Mouse (Mus musculus) lung, postnatal 14 days (tissue): Measurements from ENCODE around the gene Kif18b.

Experiments used
- DNase-seq: peaks from one replicate; pipeline ENCODE4 v3.0.0; 2021

The Kif18b gene

GRCm38 (mm10) chr11:102924557-102925350 lies at the start of gene Kif18b:
Gene Kif18b (minus strand): TSS chr11:102925124.
- peak; percentile 96 for DNase-seq

DNA sequence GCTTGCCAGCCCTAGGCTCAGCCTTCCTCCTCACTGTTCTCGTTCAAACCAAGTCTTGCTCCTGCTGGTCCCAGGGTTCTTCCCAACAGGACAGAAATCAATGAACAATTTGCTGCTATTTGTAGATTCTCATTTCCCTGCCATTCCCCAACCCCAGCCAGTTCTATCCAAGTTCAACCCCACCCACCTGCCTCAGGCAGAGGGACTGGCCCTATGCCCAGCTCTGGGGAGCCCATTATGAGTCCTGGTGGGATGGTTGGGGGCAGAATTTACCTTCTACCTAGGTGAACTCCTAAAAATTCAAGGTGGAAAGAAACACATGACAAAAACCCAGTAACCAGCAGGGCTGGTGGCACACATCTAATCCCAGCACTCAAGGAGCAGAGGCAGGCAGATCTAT lies 47.4 kb upstream of the Kif18b start:
- DNase-seq: no peak

GRCm38 (mm10) chr11:102971604-102972003 lies 46.7 kb upstream of the Kif18b start:
- no peak for DNase-seq

DNA sequence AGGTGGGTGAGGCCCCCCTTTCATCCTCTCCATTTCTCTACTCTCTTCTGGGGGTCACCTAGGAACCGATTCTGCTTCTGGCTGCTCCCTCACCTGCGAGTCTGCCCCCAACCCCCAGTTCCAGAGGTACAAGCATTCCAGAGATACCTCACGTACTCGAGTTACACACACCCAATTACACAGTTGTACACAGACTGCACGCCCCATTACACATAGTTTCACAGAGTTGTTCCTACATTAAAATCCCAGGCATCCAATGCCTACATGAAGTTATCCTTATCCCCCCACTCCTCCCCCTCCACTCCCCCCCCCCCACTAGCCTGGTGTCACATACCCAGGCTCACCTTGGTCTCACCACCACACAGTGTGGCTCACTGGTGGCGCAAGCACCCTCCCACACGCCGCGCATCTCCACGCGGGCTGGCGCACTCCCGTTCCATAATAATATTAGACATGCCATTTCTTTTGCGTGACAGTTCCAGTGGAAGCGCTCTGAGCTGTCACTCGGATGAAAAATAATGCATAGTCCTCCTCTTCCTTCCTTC lies 39.7 kb upstream of the Kif18b start:
- DNase-seq: no peak

DNA sequence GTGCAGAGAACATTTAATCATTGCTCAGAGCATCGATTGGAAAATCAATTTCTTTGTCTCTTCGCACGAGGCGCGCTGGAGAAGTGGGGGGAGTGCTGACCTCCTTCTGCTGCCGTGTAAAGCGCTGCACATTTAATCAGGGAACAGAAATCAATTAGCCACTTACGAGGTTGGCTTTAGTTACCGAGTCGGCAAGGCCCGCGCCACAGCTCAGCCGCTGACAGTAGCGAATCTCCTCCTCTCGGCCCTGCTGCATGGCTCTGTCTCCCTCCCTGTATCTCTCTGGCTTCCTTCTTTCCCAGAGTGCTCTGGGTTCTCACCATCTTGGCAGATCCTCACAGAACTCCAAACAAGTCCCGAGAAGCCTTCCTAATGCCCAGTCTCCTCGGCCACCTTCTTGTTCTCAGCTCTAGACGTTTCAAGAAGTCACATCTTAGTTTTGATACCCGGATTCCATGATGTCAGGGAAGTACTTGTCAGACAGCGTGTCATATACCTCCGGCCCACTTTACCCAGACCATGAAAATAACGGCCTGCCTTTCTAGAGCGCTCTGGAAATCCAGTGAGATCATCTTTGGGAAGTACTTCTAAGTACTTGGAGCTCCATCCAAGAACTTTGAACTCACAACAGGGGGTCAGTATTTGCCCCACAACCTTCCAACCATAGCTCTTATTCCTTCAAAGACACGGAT lies 39.1 kb upstream of the Kif18b start:
- DNase-seq: no peak

- DNase-seq: no peak
Measured at GRCm38 (mm10) chr11:102963246-102963854, 38.4 kb upstream of the Kif18b start.

GRCm38 (mm10) chr11:102962861-102963245 lies 37.9 kb upstream of the Kif18b start:
- DNase-seq: no peak

DNA sequence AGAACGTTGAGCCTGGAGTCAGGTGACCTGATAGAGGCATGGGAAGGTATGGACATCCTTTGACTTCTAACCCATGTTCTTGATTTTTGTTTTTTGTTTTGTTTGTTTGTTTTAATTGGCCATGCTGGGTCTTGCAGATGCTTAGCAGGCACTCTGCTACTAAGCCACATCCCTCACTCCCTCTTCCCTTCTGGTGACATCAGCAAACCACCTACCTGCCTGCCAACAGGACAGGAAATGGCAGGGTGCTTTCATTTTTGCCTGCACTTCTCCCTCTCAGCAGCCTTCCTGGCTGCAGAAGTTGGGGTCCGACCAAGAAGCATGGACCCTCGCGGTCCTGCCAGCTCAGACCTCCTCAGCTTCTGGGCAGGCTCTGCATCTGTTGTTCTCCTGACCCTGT lies 36.2 kb upstream of the Kif18b start:
- DNase-seq: no peak

DNA sequence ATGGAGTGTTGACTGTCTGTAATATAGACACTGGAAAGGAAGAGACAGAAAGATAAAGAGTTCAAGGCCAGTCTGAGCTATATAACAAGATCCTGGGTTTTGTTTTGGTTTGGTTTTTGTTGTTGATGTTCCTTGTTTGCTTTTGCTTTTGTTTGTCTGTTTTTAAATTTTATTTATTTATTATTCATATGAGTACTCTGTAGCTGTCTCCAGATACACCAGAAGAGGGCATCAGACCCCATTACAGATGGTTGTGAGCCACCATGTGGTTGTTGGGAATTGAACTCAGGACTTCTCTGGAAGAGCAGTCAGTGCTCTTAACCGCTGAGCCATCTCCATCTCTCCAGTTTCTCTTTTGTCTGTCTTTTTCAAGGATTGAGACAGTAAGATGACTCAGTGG lies 33.9 kb upstream of the Kif18b start:
- DNase-seq: no peak

DNA sequence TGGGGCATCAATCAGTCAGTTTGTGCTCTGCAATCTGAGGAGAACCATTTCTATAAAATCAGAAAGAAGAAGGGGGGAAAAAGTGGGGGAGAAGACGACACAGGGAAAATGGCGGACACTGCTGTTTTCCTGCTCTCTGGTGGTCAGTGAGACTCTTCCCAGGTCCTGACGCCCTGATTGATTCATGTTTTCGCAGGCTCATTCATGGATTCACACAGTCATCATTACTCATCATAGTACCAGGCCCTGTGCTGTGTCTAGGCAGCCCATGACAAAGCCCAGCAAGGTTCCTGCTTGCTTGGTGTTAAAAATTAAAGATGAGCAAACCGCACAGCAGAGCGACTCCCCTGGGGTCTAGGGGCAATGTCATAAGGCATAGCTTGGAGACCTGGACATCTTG lies 33.5 kb upstream of the Kif18b start:
- DNase-seq: no peak

GRCm38 (mm10) chr11:102957692-102958091 lies 32.8 kb upstream of the Kif18b start:
- DNase-seq: no peak

DNA sequence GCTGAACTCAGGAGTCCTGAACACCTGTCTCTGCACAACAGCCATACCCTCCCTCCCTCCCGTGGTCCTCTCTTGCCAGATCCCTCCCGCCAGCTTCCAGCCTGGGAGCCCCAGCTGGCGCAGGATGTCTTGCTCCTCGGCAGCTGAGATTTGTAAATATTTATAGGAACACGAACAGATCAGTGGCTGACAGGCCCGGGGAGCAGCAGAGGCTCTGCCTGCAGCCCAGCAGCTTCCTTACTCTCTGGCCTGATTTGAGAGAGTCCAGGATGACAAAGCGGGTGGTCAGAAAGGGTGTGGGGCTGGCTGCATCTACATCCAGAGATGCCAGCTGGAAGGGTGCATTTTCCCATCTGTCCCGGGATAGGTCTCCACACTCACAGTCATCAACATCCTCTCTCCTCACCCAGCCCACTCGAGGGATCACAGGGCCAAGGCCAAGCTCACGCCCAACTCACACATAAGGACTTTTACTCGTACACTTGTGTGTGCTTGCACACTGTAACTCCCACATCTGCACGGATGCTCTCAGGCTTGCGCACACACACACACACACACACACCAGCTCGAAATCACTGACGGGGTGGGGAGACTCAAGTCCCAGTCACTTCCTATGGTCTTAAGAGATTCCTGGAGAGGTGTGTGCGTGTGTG lies 32.2 kb upstream of the Kif18b start:
- peak; percentile 57 for DNase-seq

- DNase-seq: no peak
Measured at GRCm38 (mm10) chr11:102952922-102953321, 28.0 kb upstream of the Kif18b start.

DNA sequence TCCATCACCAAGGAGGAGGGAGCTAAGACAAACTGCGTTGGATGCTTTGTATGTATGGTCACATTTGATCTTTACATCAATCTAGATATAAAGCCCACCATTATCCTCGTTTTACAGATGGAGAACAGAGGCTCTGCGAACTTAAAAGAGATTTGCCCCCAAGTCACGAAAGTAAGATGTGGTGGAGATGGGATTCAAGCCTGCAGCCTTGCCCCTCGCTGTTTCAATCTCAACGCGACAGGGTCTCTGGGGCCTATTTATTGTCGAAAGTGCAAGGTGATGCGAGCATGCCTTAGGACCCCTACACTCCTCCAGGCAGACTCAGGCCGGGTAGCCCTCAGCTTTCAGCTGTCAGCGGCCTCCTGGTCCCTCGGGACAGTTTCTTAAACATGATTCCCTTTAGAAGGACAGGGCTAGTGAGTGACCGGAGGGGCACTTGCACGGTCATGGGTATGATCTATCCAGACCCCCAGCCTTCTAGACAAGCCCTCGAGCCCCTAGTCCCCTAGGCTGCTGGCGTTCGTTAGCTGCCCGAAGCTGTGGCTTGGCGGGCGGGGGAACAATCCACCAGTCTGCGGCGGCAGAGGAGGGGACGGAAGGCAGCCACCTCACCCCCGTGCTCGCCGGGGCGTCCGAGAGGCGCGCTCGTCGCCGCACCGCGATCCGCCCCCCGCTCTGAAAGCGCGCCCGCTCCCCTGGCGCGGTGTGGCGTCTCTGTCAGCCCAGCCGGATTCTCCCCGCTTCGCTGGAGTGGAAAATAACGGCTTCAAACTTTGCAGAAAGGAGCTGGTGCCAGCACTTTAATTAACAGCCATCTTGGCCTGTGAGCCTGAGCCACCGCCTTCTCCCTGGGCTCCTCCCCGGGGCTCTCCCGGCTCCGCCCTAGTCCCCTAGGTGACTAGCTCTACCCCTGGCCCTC lies 23.4 kb upstream of the Kif18b start:
- no peak for DNase-seq

- DNase-seq: no peak
Measured at GRCm38 (mm10) chr11:102946992-102947343, 22.0 kb upstream of the Kif18b start.

- peak; percentile 84 for DNase-seq
Measured at GRCm38 (mm10) chr11:102946265-102946991, 21.5 kb upstream of the Kif18b start, which contains the start of gene C1ql1. Gene C1ql1 (minus strand): TSS chr11:102946688.

DNA sequence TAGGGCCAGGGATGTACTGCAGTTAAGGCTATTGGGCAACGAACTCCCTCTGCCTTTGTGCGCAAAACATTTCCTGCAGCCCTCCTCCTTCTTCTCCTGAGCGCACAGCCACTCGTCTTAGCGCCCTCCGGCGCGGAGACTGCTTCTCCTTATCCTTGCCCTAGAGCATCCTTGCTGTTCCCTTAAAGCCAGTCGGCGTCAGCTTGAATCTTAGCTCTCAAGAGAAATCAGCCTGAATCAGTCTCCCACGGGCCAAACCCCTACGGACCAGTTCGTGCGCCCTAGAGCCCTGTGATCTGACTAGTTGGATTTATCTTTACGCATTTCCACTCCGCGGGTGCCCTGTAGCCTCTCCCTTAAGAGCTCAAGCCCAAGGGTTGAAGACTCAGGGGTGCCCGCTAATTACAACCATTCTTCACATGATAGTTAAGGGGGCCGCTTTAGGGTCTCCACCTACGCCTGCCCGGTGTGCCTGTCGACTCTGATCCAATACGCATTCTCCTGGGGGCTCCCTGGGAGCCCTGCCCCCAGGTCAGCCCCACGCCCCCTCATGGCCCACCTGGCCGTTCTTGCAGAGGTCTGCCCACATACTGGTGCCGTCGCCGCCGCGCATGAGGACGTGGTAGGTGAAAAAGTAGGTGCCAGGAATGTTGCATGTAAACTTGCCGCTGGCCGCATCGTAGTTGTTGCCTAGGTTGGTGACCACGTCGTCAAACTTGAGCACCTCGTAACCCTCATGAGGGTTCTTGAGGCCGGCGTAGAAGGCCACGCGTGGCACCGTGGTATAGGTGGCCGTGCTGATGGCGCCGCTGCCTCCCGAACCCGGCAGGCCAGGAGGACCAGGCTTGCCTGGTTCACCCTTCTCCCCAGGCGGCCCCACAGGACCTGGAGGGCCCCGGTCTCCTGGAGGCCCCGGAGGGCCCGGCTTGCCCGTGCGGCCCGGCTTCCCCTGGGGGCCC lies 20.7 kb upstream of the Kif18b start:
- DNase-seq: no peak

GRCm38 (mm10) chr11:102941236-102941635 lies 16.3 kb upstream of the Kif18b start:
- DNase-seq: no peak

GRCm38 (mm10) chr11:102939024-102939675 lies 14.2 kb upstream of the Kif18b start:
- no peak for DNase-seq
